Mouse (Mus musculus): ENCODE results near the gene Scarf1. TPM values are rescaled to one million over a fixed set of nuclear protein-coding genes. Genes with fewer than 3 reads are reported as not detected.

Gene Scarf1
- polyA plus RNA-seq (2012; ENCODE audit: low replicate concordance) = 0.47 and 1.5 TPM in 2 replicates

DNA sequence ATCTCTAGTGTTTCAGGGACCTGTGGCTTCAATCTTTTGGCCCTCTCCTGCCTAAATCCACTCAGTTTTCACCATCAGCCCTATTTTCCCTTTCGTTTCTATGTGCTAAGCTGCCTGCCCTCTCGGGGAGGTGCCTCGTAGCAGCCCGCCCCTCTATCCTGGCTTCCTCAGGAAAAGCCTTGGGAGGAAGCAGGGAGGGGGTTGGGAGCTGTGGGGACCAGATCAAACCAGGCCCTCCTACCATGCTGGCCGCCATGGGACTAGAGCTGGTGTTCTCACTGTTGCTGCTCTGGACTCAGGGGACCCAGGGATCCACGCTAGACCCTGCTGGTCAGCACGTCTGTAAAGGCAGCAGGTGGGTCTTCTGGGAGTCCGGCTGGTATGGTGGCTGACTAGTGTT, at the start of gene Scarf1:
Gene Scarf1, plus strand, starts transcription at position 205 of the 400 bp plus-strand sequence.

DNA sequence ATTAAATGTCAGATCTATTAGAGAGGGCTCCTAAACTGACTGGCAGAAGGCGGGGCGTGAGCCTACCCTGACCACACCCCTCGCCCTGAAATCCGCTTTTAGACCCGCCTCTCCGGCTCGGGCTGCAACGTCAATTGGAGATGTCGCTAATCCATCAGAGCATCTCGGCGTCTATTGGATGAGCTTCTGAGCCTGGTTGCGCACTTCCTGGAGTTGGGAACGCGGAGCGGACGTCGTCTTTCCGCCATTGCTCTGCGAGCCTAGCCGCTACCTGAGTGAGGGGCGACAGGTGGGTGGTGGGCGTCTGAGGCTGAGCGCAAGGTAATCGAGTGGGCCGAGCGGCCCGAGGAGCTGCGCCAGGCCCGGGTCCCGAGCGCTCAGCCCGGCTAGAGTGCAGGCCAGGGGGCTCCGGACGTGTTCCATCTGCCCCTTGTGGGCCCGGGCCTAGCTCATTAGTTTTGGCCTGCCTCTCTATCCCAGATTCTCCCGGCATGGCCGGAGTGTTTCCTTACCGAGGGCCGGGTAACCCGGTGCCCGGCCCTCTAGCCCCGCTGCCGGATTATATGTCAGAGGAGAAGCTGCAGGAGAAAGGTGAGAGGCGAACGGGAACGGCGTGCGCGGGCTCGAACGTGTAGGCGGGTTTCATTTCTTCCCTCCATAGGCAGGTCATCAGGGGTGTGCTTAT, 26.6 kb upstream of the Scarf1 start, which contains the start of gene Prpf8:
Gene Prpf8, plus strand, starts transcription at position 216 of the 685 bp plus-strand sequence.

DNA sequence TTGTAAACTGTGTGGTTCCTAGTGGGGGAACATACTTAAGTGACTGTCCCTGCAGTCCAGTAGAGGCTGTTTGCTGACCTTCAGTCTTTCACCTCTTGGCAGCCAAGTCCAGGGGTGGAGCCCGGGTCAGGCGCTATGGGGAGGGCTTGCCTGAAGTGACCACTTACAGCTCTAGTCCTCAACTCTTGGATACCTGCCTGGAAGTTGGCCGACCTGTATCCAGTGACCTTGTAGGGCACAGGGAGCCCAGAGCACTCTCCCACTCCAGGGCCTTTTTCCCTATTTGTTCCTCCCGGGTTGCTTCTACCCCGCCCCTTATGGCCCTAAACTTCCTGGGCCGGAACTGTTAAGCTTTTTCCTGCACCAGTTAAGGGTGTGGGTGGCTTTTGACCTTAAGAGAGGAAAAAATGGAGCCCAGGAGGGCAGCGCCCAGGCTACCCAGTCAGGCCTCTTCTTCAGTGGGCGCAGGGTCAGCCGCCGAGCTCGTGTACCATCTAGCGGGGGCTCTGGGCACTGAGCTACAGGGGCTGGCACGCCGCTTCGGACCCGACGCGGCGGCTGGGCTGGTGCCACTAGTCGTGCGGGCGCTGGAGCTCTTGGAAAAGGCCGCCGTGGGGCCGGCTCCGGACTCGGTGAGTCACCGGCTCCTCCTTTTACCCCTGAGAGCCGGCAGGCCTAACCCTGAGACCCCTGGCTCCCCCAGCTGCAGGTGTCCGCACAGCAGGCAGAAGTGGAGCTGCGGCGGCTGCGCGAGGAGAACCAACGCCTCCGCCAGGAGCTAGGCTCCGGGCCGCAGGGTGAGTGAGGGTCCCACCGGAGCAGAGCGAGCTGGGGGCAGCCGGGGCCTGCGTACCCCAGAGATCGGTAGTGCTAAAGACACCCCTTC, 3.4 kb upstream of the Scarf1 start, which contains the start of gene Rilp:
Gene Rilp, plus strand, starts transcription at position 354 of the 886 bp plus-strand sequence.

DNA sequence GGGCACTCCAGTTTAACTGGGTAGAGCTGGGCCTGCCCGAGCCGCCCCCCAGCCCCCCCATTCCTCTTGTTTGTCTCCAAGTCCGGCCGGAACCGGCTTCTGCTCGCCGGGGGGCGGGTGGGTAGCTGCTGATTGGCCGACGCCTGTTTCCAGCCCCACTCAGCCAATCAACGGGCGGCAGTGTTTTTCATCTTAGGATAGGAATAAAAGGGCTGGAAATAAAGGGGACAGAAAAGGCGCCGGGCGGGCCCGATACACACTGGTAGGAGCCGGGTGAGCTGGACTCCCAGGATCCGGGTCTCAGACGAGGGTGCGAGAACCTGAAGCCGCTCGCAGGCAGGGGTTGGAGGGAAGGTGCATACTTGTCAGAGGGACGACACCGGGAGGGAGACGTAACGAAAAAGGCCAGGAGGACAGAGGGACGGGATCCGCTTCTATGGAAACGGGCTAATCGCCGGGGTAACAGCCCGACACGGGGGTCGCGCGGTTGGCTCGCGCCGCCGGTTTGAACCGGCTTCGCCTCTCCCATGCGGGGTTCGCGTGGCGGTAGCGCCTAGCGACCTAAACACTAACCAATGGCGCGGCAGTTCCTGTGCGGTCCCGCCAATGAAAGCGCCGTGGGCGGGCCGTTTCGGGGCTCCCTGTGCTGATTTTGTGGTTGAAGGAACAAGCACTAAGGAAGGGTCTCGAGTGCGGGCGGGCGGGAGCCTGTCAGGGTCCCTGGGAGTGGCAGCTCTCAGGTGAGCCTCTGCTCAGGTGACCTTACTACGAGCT, 18.3 kb downstream of the Scarf1 start, which contains the start of gene Slc43a2:
Gene Slc43a2, plus strand, starts transcription at position 226 of the 774 bp plus-strand sequence.

Other genes starting within 250 kb of the Scarf1 start
- 37.8 and 66.8 TPM in 2 replicates for gene Rpa1, start 165.2 kb upstream of the Scarf1 start, polyA plus RNA-seq (2012; ENCODE audit: low replicate concordance)
- 1.7 and 1.8 TPM in 2 replicates for gene Smyd4, start 165.1 kb upstream of the Scarf1 start, polyA plus RNA-seq (2012; ENCODE audit: low replicate concordance)
- gene Serpinf1, start 90.8 kb upstream of the Scarf1 start, polyA plus RNA-seq (2012; ENCODE audit: low replicate concordance) = 1.9 and 3.1 TPM in 2 replicates
- 0.07 TPM in 1 of 2 replicates, not detected in the other for gene Serpinf2, start 73.9 kb upstream of the Scarf1 start, polyA plus RNA-seq (2012; ENCODE audit: low replicate concordance)
- gene Wdr81, start 58.8 kb upstream of the Scarf1 start, polyA plus RNA-seq (2012; ENCODE audit: low replicate concordance) = 47.7 and 48.9 TPM in 2 replicates
- 4.7 and 6.8 TPM in 2 replicates for gene Tlcd2, start 51.8 kb upstream of the Scarf1 start, polyA plus RNA-seq (2012; ENCODE audit: low replicate concordance)
- 35.6 and 48.5 TPM in 2 replicates for gene Prpf8, start 26.7 kb upstream of the Scarf1 start, polyA plus RNA-seq (2012; ENCODE audit: low replicate concordance)
- 0.62 and 1.0 TPM in 2 replicates for gene Rilp, start 3.4 kb upstream of the Scarf1 start, polyA plus RNA-seq (2012; ENCODE audit: low replicate concordance)
- 63.1 and 118 TPM in 2 replicates for gene Slc43a2, start 18.2 kb downstream of the Scarf1 start, polyA plus RNA-seq (2012; ENCODE audit: low replicate concordance)
- 51.6 and 123 TPM in 2 replicates for gene Pitpna, start 74.6 kb downstream of the Scarf1 start, polyA plus RNA-seq (2012; ENCODE audit: low replicate concordance)
- gene Inpp5k, start 117.4 kb downstream of the Scarf1 start, polyA plus RNA-seq (2012; ENCODE audit: low replicate concordance) = 23.2 and 144 TPM in 2 replicates
- 119 and 191 TPM in 2 replicates for gene Myo1c, start 137.0 kb downstream of the Scarf1 start, polyA plus RNA-seq (2012; ENCODE audit: low replicate concordance)
- 122 and 250 TPM in 2 replicates for gene Crk, start 165.7 kb downstream of the Scarf1 start, polyA plus RNA-seq (2012; ENCODE audit: low replicate concordance)
- 107 and 139 TPM in 2 replicates for gene Ywhae, start 219.3 kb downstream of the Scarf1 start, polyA plus RNA-seq (2012; ENCODE audit: low replicate concordance)

Measured in hematopoietic multipotent progenitor cell, adult 10-12 weeks (in vitro differentiated cells).